Mouse (Mus musculus) kidney, adult 2 months (tissue): ENCODE results near the gene Crx. TPM values are rescaled to one million over a fixed set of nuclear protein-coding genes. Genes with fewer than 3 reads are reported as not detected.

Source experiments
- DNase-seq: peaks from one replicate; pipeline ENCODE4 v3.0.0; 2021
- H3K27ac ChIP-seq: fragments of 200-500 bp; 2 replicates; pipeline ENCODE4 v1.5.1; 2012; ENCODE audit warnings: low read depth, low read length, control low read depth, inconsistent platforms; ENCODE audit not compliant: insufficient read depth
- H3K27me3 ChIP-seq: fragments of 200-500 bp; replicated peaks from 2 replicates; pipeline ENCODE4 v1.6.1; 2012; ENCODE audit warnings: mild to moderate bottlenecking, moderate library complexity, low read length, inconsistent platforms; ENCODE audit not compliant: control insufficient read depth, insufficient read depth
- H3K36me3 ChIP-seq: fragments of 200-500 bp; 2 replicates; pipeline ENCODE4 v1.6.1; 2012; ENCODE audit warnings: mild to moderate bottlenecking, moderate library complexity, low read length, inconsistent platforms; ENCODE audit not compliant: control insufficient read depth, insufficient read depth
- H3K4me1 ChIP-seq: fragments of 200-500 bp; 2 replicates; pipeline ENCODE4 v1.6.1; 2011; ENCODE audit warnings: low read length; ENCODE audit not compliant: control insufficient read depth, insufficient read depth
- H3K4me3 ChIP-seq: fragments of 200-500 bp; 2 replicates; pipeline ENCODE4 v1.5.1; 2011; ENCODE audit warnings: mild to moderate bottlenecking, low read depth, low read length, control low read depth; ENCODE audit not compliant: insufficient read depth
- CTCF ChIP-seq: fragments of 200-500 bp; conservative IDR thresholded peaks from 2 replicates; pipeline ENCODE4 v1.5.1; 2011; ENCODE audit warnings: low read depth, mild to moderate bottlenecking, control low read depth, low read length, moderate library complexity, mixed read lengths; ENCODE audit not compliant: insufficient read depth, insufficient read length
- POLR2A ChIP-seq: fragments of 200-500 bp; IDR thresholded peaks from one replicate; pipeline ENCODE4 v1.6.1; 2011; ENCODE audit warnings: low read depth, low read length, control low read depth
- WGBS: fragments of 180-500 bp; shearing (Covaris S2); methylation state at CpG from one replicate; pipeline ENCODE4 v1.1.7; 2018; 5-methylcytosine and 5-hydroxymethylcytosine counted together
- polyA plus RNA-seq: library from polyadenylated mRNA; depleted of rRNA; stranded (reverse); fragments of >200 nt; gene quantifications from 2 replicates; pipeline ENCODE4 v1.2.3, GENCODE M21; 2012; rRNA removed

Gene Crx
- polyA plus RNA-seq, result not detected in 2 replicates

DNA sequence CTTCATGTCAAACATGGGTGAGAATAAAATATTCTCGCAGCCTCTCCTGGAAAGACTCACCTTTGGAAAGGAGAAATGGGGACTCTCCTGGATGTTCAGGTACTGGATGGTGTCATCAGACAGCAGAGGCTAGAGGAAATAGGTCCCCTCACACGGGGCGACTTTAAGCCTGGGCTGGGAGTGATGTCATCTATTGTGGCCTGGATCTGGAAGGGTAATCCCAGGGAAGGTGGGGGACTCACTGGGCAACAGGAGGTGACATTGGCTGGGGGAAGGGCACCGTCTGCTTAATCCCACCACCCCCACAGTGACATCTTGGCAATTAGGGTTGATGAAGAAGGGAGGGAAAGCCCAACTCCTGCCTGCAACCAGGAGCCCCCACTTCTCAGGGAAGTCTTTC lies at the start of gene Crx:
Gene Crx (minus strand): TSS at position 213 of the 400 bp plus-strand sequence.
- no peak for TF ChIP-seq POLR2A
- TF ChIP-seq CTCF, result no peak
- Histone ChIP-seq H3K27me3 (no peaks in the 10 kb centered on the region), H3K4me3 (no peak within 1 kb of the TSS), H3K27ac (no peak within 1 kb of the TSS), H3K36me3 (no peaks in the 10 kb centered on the region), H3K4me1 (no peaks in the 10 kb centered on the region)
- 44% methylated on average over 4 of the region's 4 CpGs for WGBS
- DNase-seq, result no peak

DNA sequence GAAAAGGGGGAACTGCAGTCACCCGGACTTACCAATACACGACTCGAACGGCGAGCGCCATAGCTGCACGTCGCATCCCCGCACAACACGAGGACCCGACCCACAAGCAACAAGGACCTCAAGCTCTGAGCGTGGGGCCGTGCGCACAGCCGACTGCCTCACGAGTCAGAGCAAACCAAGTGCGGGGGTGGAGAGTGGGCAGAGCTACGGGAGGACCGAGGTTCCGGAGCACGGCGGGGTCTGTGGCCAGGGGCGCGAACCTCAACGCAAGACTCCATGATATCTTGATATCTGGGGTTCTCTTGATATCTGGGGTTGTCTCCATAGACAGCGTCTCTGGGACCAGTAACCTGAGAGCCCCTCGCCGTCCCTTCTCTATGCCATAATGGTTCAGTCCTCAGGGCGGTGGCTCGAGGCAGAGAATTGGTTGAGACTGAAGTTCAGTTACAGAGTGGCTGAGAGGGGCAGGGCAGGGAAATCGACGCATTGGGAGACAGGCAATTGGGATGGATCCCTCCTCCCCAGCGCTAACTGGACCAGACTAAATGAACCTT lies 42.5 kb upstream of the Crx start, which contains the start of gene Selenow:
Gene Selenow (minus strand): TSS at position 183 of the 554 bp plus-strand sequence.
- Histone ChIP-seq H3K36me3 (no peaks in the 10 kb centered on the region), H3K4me1 (peaks cover 4% of the 10 kb centered on the region; the same call in 1 of the 2 replicates), H3K4me3 (peak within 1 kb of the TSS; percentile 76), H3K27ac (peak within 1 kb of the TSS; percentile 58), H3K27me3 (no peaks in the 10 kb centered on the region)
- TF ChIP-seq CTCF, result no peak
- peak; percentile 88 for TF ChIP-seq POLR2A
- DNase-seq, result peak; percentile 90
- WGBS, result under 1% methylated on average over 33 of the region's 33 CpGs

DNA sequence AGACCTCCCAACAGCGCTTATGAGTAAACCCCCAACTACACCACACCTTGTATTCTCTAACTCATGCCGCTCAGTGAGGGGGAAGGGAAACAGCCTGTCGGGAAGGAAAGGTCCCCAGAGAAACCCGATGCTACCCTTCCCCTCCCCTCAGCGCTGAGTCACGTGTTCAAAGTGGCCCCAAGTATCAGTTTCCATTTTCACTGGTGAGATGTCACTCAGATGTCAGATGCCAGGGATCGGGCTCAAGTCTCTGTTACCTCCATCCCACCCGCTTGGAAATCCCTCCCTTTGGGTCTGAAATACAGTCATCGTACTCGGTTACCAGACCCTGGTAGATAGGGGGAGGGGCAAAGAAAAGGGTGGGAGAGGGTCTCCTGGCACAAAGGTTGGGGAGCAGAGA lies 42.0 kb upstream of the Crx start:
- WGBS, result 2% methylated on average over 10 of the region's 10 CpGs
- Histone ChIP-seq H3K27me3 (no peaks in the 10 kb centered on the region), H3K27ac (peak overlapping the region; percentile 58), H3K4me3 (peak overlapping the region; percentile 76), H3K36me3 (no peaks in the 10 kb centered on the region), H3K4me1 (peaks cover 4% of the 10 kb centered on the region; the same call in 1 of the 2 replicates)
- TF ChIP-seq POLR2A, result no peak
- TF ChIP-seq CTCF, result no peak
- peak; percentile 34 for DNase-seq

DNA sequence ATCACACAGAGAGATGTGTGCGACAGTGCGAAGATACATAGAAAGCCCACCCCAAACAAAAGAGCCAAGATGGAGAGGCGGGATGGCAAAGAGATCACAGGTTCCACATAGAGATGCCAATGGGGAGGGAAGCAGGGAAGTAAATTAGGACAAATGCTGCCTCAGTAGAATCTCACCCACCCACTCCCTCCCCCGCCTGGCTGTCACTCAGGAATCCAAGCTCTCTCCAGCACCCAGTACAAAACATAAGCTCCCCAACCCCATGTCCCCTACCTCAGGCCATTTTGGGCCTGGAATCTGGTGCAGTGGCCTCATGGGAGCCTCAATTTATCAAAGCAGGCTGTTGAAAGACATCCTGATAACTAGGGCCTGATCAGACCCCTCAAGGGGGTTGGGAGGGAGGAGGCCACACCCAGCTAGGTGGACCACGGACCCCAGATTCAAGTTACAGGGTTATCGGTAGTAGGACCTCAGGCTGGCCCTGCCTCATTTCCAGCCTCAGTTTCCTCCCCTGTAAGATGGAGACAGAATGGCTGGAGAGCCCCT lies 41.0 kb upstream of the Crx start:
- Histone ChIP-seq H3K36me3 (no peaks in the 10 kb centered on the region), H3K27ac (no peak overlapping the region), H3K4me3 (peak overlapping the region; percentile 76), H3K27me3 (no peaks in the 10 kb centered on the region), H3K4me1 (peaks cover 4% of the 10 kb centered on the region; the same call in 1 of the 2 replicates)
- TF ChIP-seq CTCF, result no peak
- no peak for TF ChIP-seq POLR2A
- WGBS, result 83% methylated on average over 6 of the region's 6 CpGs
- DNase-seq, result no peak

DNA sequence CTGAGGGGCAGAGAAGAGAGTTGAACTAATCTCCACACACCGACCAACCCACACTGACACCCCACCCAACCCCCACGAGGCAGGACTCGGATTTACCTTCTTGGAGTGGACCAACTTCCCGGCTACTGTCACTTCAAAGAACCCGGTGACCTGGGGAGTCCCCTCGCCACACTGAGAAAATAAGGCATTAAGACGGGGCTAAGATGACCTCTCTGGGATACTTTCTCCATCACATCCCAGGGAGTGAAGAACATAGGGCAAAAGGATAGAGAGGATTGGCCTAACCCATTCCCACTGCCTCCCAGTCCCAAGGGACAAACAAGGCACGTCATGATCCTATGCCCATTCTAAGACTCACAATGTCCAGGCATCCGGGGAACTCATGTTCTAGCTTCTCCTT lies 40.2 kb upstream of the Crx start:
- DNase-seq, result no peak
- H3K36me3 ChIP-seq, result no peaks in the 10 kb centered on the region
- peaks cover 4% of the 10 kb centered on the region; the same call in 1 of the 2 replicates for H3K4me1 ChIP-seq
- H3K27ac ChIP-seq, result no peak overlapping the region
- H3K27me3 ChIP-seq, result no peaks in the 10 kb centered on the region
- WGBS, result 88% methylated on average over 9 of the region's 9 CpGs
- no peak overlapping the region for H3K4me3 ChIP-seq
- no peak for TF ChIP-seq POLR2A
- TF ChIP-seq CTCF, result no peak

DNA sequence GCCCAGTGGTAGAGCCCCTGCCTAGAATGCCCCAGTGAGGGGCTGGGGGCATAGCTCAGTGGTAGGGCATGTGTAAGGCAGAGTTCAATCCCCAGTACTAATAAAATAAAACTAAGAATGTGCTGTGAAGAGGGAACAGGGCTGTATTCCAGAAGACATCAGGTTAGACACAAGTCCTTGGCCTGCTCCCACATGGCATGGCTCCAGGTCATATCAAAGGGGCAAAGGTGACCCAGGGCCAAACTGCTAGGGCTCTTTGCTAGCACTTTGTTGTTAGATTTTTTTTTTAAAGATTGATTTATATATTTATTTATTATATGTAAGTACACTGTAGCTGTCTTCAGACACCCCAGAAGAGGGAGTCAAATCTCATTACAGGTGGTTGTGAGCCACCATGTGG lies 38.6 kb upstream of the Crx start:
- Histone ChIP-seq H3K4me1 (peaks cover 4% of the 10 kb centered on the region; the same call in 1 of the 2 replicates), H3K36me3 (no peaks in the 10 kb centered on the region), H3K27me3 (no peaks in the 10 kb centered on the region), H3K4me3 (no peak overlapping the region), H3K27ac (no peak overlapping the region)
- no peak for TF ChIP-seq POLR2A
- peak; percentile 39 for DNase-seq

DNA sequence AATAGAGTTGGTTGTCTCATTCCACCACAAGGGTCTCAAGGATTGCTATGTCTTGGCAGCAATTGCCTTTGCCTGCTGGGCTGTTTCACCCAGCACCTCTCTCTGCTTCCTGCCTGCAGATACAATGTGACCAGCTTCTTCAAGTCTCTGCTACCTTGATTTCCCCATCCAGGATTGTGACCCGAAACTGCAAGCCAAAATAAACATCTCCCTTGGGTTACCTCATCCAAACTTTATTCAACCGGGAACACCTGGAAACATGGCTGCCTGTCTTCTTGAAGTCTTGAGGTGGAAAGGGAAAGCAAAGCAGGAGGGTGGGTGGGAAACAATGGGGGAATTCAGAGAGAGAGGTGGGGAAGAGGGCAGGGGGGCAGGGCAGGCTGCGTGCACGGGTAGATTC lies 37.2 kb upstream of the Crx start:
- no peak overlapping the region for H3K4me3 ChIP-seq
- WGBS, result 76% methylated on average over 4 of the region's 4 CpGs
- H3K27me3 ChIP-seq, result no peaks in the 10 kb centered on the region
- H3K36me3 ChIP-seq, result no peaks in the 10 kb centered on the region
- H3K27ac ChIP-seq, result no peak overlapping the region
- no peak for DNase-seq
- no peak for TF ChIP-seq POLR2A
- TF ChIP-seq CTCF, result no peak
- H3K4me1 ChIP-seq, result no peaks in the 10 kb centered on the region
